Mouse (Mus musculus) spleen, adult 12 weeks (tissue): ENCODE measurements around the gene Slc39a11.
A peak's percentile ranks its signal among the peaks of the same experiment; 100 is the strongest.

Source experiments
- DNase-seq: peaks from one replicate; pipeline ENCODE4 v3.0.0; 2022; ENCODE audit warnings: low spot score

The Slc39a11 gene

DNA sequence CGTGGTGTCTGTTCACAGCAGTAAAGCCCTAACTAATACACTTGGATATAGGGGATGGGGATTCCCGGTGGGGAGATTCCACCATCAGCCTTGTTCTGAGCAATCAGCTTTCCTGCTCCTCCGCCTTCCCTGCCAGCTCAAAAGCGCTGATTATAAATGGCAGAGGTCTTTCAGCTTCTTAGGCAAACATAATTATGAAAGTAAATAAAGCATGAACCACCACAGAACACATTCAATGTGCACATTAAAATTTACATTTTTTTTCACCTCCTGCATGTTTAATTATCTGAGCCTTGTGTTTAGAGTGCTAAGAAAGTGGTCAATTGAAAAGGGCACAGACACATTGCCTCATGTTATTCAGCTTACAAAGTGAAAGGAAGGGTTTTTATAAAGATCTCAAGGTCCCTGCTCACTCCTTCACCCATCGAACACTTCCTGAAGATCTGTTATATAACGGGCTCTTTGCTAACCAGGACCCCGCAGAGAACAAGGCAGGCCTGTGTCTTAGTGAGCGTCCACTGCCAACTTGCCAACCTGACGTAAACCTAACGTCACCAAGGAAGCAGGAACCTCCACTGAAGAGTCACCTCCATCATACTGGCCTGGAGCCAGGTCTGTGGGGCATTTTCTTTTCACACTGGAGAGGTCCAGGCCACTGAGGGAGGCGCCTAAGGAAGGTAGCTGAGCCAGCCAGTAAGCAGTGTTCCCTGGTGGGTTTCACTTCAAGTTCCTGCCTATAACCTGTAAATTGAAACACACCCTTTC lies 142.0 kb downstream of the Slc39a11 start:
- no peak for DNase-seq

DNA sequence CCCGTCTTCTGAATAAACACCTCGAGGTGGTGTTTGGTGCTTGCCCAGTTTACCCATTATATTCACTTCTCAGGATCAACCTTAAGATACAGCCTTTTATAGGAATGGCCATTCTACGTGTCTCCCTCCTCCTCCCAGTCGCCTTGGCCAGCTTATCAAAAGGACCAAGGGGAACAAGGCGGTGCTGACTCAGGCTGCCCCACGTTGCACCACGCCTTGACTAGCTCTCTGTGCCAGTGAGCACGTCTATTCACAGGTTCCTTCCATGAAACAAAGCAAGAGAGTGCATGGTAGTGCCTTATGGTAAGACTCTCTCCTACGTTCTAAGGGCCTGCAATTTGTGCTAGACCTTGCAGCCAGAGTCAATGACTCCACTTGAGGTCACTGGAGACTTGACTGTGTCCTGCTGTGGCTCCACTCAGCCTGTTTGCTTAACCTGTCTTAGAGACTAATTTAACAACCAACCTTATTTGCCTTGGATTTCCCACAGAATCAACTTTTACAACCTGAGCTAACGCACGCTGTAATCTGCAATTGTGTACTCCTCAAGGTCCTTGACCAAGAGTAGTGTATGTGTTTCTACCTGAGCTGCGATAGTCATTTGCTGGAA lies 144.2 kb downstream of the Slc39a11 start:
- DNase-seq, result no peak

DNA sequence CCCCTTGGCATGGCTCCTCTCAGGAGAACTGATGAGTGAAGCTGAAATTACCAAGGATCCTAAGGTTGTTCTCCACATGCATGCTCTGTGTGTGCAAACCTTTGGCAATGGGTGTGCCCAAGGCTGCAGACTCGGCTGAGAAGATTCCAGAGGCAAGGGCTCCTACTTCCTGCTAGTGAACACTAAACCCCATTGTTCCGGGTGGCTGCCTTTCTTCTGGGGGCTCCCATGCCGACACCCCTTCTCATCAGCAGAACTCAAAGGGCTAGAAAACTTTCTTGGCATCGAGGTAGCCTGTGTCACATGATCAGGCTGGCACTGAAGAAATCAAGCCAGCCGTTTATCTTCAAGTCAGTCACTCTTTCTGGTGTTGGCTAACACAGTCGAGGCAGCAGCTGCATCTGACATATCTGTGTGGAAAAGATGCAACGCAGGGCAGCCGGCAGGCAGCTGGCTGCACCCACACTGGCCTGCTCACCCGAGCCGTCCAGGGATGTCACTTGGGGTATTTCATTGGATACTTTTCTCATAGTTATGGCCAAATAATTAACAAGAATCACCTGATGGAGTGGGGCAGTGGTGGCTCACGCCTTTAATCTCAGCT lies 145.3 kb downstream of the Slc39a11 start:
- no peak for DNase-seq

DNA sequence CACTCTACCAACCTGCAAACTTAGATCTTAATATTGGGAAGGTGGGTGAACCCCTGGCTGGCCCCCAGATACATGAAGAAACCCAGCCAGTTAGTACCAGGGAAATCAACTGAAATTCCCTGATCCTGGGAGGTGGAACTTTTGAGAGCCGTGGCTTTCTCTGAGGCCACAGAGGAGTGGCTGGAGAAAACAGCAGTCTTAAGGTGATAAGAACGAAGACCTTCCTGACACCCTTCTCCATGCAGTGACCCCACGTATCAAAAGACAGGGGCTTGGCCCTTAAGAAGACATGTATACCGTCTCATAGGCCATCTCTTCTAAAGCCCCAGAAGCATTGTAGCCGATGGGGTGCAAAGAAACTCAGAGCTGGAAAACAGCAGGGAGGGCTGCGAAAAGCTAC lies 146.9 kb downstream of the Slc39a11 start:
- DNase-seq, result no peak

DNA sequence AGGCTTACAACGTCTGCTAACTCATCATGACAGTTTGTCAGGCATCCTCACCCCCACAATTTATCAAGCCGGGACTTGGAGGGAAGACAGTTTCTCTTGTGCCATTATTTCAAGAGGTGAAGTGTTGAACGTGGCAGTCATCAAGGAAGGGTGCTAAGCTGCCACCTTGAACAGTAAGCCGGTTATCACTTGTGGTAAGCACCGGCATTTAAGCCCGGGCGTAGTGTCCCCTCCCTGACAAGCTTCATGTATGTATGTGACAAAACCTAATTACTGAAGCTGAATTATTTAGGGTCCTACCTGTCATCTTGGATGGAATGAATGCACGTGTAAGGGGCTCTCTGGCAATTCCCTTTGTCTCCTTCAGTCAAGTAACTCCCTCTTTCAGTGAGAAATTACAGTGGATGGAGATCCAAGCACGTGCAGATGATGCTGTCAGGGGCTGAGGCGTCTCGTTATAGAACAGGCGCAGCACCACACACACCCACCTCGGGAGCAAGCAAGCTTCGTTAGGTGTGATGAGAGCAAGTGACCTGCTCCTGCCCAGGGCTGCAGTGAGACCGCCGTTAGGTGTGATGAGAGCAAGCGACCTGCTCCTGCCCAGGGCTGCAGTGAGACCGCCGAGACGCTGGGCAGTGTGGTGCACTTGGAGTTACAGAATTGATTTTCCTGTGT lies 149.1 kb downstream of the Slc39a11 start:
- no peak for DNase-seq

DNA sequence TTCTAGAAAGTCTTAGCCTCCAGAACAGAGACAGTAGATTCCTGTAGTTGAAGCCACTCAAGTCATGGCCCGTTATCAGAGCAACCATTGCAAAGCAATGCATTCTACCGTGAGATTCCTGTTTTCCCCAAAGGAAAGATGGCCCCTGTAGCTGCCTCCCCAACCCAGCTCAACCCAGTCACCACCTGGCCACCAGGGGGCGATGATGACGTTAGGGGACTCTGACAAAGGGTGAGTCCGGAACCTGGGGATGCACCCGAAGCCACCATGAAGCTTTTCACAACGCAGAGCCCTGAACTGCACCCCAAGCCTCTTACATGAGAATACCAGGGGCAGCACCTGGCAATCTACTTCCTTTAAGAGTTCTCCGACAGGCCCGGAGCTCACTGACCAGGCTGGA lies 151.0 kb downstream of the Slc39a11 start:
- peak; percentile 40 for DNase-seq

DNA sequence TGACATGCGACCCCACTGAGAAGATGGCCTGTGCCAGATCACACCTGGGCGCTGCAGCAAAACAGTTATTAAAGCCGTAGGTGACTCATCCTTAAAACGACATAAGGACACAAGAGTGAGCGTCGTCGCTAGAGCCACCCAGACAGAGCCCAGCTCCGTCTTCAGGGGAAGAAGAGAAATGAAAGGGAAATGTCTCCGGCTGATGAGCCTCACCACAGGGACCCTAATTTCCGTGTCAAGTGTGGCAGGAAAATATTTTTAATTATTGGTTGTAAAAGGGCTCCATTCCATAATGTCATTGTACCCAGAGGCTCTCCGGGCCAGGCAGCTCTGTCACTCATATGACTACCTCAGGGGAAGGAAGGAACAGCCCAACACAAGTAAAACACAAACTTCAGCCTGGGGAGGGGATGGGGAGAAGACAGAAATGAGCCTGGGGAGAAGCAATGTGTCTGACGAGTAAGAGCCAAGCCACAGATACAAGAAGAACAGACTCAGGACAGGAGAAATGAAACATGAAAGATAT lies 155.8 kb downstream of the Slc39a11 start:
- no peak for DNase-seq

DNA sequence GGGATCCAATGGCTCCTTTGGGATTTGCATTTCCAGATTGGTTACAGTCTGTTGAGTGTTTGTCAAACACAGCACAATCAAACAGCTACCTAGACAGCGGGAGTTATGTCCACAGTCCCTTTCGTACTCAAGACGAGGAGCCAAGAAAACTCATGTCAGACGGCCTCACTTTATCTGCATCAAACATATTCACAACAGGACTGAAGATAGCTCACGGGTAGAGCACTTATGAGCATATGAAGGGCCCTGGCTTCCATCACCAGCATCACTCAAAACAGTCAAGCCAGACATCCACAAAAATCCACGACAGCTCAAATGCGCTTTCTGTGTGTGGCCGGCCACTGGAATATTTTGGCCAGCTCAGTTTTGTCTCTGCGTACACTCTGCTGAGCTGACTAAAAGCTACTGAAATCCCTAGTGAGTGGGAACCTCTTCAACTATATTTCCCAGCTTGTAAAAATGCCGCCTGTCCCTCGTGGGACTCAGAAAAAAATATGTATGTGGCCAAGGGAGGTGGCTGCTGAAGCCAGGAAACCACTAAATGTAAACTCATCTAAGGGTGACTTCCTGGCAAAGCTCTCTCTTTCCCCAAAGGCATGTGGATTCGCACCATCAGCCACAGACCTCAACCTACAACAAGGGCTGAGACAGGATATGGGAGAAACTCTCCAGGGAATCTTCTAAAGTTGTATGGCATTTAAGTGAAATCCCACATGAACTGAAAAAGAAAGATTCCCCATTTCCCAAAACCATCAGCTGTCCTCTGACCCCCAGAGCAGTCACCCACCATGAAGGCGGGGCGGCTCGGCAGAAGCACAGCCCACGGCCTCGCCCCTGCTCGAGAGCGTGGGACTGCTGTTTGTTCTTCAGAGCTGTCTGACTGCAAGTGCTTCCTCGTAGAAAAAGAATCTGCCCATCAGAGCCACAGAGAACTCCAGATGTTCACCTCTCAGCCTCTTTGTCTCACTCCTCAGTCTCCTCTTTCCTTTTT lies 159.1 kb downstream of the Slc39a11 start:
- no peak for DNase-seq

DNA sequence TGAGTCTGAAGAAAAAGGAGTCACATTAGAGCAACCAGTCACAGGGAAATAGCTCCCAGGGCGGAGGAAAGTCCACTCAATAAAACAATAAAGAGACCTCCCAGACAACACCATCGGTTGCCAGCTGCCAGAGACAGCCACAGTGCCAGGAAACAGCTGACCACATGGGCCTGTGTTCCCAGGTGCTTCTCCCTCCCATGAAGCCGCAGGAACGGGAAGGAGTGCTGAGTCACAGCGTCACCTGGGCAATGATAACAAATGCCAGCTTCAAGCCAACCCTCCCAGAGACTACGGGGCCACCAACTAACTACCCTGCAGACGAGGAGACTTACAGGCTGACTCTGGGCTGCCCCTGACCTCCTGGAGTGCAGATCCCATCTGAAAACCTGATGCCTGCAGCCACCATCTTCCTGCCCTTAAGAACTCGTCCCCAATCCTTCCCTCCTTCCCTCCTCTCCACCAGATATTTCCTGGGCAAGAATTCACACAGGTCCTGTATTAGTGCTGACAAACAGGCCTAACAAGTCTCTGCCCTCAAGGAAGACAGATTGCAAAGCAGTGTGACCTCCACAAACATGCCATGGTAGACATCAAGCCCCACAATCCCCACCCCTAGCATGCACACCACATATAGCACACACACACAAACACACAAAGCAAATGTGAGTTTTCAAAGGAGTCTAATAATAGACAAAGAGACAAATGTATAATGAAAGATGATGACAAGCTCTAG lies 162.1 kb downstream of the Slc39a11 start:
- no peak for DNase-seq

DNA sequence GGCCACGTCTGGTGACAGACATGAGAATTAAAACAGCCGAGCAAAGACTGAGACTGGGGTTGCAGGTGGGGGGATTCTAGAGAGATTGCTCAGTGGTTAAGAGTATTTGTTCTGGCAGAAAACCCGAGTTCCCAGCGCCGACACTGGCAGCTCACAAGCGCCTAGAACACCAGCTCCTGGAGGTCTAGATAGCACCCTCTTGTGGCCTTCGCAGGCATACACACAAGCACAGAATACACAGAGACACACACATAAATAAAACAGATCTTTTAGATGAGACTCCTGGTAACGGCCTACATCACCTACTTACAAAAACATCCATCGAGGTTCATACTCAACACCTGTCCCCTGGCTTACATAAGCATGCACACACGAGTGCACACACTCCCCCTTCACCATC lies 165.8 kb downstream of the Slc39a11 start:
- DNase-seq, result no peak

DNA sequence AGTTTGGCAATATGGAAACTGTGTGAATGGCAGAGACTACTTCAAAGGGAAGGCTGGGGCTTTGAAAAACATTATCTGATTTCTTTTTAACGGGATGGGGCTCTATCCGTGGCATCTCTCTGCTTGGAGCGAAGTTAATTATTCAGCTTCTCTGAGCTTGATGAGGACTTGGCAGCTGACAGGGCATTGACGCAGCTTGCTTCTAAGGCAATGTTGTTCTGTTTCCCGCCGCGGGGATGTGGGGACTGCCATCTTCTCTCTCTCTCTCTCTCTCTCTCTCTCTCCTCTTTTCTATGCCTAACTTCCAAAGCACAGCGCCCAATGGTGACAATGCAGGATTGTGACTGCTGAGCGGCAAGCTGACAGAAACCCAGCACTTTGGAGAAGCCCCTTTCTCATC lies 172.3 kb downstream of the Slc39a11 start:
- DNase-seq, result no peak

DNA sequence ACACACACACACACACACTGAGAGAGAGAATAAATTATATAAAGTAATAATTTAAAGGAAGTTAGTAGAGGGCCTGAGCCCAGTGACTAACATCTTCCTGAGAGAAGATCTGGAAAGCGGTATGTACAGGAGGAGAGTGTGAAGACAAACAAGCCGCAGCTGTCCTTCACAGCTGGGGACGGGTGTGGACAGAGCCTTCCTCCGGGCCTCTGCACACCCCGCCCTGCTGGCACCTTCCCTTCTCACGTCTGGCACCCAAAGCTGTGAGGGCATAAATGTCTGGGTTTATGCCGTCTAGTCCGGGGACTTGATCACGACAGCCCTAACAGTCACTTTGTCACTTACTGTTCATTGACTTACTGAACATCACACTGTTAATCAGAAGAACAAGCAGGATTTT lies 173.2 kb downstream of the Slc39a11 start:
- no peak for DNase-seq

DNA sequence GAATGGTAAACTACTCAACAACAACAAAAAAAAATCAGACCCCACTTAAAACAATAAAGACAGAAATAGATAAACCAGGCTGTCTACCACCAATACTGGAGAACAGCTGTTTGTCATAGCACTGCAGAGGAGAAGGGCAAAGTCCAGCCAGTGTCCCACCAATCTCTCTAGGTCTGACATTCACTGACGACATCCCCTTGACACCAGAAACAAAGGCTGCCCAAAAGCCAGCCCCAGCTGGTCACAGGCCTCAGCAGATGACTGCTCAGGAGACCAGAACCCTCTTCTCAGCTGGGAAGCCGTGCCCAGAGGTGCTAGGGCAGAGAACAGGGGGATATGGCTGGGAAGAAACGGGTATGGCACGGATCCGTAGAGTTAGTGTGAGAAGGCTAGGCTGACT lies 174.4 kb downstream of the Slc39a11 start:
- DNase-seq, result no peak

DNA sequence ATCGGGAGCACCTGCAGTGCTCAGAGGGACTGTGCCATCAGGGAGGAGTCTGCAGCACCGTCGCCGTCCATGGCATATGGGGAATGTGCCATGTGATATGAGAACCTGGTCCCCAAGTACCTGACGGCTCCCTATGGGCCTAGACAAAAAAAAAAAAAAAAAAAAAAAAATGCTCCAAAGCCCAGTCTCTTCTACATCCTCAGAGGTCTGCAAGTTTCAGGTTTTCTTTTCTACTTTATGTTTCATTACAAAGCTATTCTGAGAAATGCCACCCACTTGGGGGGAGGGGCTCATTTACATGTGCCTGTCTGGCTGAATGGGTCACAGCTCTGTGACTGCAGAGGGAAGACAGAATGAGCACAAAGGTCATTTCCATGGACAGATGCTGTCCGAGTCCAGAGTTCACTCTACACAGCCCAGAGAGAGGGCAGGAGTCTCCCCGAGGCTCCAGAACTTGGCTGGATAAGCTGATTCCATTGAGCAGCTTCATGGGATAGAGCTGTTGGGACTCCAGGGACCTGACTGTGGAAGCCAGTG lies 175.8 kb downstream of the Slc39a11 start:
- DNase-seq, result no peak

DNA sequence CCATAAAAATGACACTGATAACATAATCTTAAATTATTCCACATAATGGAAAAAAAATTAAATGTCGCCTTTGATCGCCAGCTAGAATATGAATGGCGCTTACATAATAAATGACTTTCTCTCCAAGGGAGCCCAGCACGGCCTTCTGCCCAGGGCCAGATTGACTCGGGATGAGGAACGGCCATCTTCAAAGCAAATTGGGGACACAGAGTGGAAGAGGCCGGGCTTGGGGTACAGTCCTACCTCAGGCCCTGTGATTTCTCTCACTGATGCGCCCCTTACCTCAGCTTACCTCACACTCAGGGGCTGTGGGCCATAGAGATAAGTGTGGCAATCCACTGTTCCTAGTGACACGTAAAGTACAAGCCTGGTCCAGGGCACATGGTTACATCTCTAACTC lies 177.9 kb downstream of the Slc39a11 start:
- DNase-seq, result no peak

DNA sequence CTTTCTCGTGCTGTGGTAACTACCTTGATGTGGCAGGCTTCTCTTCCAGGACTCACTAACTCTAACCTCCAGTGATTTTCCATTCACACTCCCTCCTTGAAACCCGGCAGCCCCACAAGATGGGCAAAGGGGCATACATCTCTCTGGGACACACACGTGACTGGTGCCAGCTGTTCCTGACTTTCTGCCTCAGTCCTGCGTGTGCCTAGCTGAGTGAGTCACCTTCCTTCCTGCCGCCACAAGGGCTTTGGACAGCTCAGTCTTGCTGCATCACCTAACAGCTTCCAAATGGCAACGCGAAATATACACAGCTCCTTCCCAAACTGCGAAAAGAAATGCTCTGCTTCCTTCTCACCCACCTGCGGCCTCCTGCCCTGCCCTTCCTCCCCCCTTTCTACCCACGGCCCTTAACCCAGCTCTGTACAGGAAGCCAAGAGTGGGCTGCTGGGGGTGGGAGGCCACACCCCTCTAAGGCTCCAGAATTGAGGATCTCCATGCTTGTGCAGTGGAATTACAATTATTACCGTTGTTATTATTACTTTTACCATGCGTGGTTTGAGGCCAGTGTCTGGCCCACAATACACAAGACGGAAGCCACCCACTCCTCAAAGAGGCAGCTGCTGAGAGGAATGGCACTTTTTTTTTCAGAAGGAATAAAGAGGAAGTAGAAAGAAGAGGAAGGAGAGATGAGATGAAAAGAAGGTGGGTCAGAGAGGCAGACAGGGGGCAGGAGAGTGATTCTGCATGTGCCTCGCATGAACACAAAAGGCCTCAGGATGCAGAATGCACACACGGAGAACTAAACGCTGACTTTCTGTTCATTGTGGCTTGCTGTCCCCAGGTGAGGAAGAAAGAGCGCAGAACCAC lies 179.7 kb downstream of the Slc39a11 start:
- DNase-seq, result no peak

DNA sequence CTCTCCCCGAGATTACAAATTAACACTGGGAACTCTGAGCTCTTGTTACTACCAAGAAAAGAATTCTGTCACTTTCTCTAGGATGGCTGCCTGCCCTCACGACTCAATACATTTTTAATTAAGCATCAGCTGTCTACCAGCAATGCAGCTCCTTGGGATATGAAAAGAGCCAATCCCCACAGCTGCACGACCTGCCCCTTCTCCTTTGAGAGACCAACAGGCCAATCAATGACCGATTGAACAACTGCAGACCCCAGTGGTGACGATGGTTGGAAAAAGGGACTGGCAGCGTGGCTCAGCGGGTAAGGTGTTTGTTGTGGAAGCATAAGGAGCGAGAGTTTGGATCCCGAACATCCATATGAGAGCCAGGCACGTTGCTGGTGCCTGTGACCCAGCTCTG lies 181.9 kb downstream of the Slc39a11 start:
- DNase-seq, result no peak

DNA sequence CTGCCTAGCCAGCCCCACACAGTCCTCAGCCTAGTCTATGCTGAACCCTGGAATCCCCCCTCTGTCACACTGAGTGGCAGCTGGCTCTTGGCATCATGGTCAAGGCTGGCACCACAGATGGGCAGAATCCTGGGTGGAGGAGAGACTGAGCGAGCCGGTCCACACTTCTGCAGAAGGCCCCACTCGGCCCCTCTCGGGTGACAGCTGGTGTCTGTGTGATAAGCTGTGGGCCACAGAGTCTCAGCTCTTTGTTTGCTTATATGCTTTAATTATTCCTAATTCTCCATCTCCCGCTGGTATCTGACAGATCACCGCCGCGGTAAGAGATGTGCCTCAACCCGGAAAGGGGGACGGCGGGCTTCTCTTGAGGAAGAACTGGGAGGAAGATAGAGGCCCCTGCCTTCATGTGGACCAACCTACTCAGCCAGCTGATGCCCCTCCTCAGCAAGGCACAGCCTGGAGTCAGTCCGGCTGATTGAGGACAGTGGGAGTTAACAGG lies 182.5 kb downstream of the Slc39a11 start:
- DNase-seq, result no peak

DNA sequence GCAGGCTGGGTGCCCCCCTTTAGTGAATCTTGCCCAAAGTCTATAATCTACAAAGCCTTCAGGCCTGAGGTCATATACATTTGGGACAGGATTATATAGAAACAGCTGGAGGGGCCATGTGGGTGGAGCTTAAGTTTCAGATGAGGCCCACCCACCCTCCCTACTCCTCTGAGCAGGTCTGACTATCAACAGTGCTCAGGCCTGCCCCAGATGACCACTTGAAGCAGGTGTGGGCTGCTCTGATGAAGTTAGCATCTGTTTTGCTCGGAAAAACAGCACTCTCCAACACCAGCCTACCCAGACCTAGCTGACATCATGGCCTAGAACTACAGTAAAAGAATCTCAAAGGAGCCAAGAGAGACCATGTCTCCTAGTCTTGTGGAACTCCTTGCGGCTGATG lies 189.8 kb downstream of the Slc39a11 start:
- DNase-seq, result no peak
